Mouse (Mus musculus): ENCODE measurements around the gene Ankrd11.

- TF ChIP-seq CTCF (IDR thresholded peaks at IDR 0.05; ENCODE audit: low read depth, low read length) (no peak), GATA2 (IDR thresholded peaks at IDR 0.05; ENCODE audit: borderline replicate concordance, low read depth, low read length) (no peak)
Observed at GRCm38 (mm10) chr8:122961458-122961857, 80.6 kb downstream of the Ankrd11 start.

Measured in G1E (cell line).